Mouse (Mus musculus) kidney, embryonic 16.5 days (tissue): Measurements from ENCODE around the gene Bdh1. TPM values are rescaled to one million over a fixed set of nuclear protein-coding genes. Genes with fewer than 3 reads are reported as not detected.
A peak's percentile ranks its signal among the peaks of the same experiment; 100 is the strongest.

ENCODE experiments used
- ATAC-seq: fragments of 200-750 bp; cut with Nextera tagmentation; 2 replicates; pipeline ENCODE4 v1.8.0; 2017; ENCODE audit warnings: moderate TSS enrichment; ENCODE audit not compliant: low FRiP score, low TSS enrichment
- H3K27ac ChIP-seq: fragments of 300-500 bp; sonication (generic); 2 replicates; pipeline ENCODE4 v1.5.1; 2014; ENCODE audit warnings: low read length
- H3K27me3 ChIP-seq: fragments of 300-500 bp; sonication (generic); 2 replicates; pipeline ENCODE4 v1.6.1; 2014; ENCODE audit warnings: low read length, control low read depth, mixed read lengths; ENCODE audit not compliant: insufficient read depth
- H3K36me3 ChIP-seq: fragments of 300-500 bp; sonication (generic); 2 replicates; pipeline ENCODE4 v1.6.1; 2014; ENCODE audit warnings: low read length, control low read depth, mixed read lengths; ENCODE audit not compliant: insufficient read depth
- H3K4me1 ChIP-seq: fragments of 300-500 bp; sonication (generic); 2 replicates; pipeline ENCODE4 v1.6.1; 2014; ENCODE audit warnings: low read length, control low read depth, mixed read lengths; ENCODE audit not compliant: insufficient read depth
- H3K4me2 ChIP-seq: fragments of 300-500 bp; sonication (generic); replicated peaks from 2 replicates; pipeline ENCODE4 v1.6.1; 2014; ENCODE audit warnings: low read depth, low read length
- H3K4me3 ChIP-seq: fragments of 300-500 bp; sonication (generic); 2 replicates; pipeline ENCODE4 v1.5.1; 2014; ENCODE audit warnings: mild to moderate bottlenecking, low read length
- H3K9ac ChIP-seq: fragments of 300-500 bp; sonication (generic); replicated peaks from 2 replicates; pipeline ENCODE4 v1.6.1; 2014; ENCODE audit warnings: low read length
- H3K9me3 ChIP-seq: fragments of 300-500 bp; sonication (generic); 2 replicates; pipeline ENCODE4 v1.6.1; 2016; ENCODE audit warnings: low read length, control low read depth
- WGBS: fragments of 180-500 bp; shearing (Covaris S2); extraction: QIAGEN DNeasy Blood & Tissue Kit; methylation state at CpG from one replicate; pipeline ENCODE4 v1.1.7; 2014; 5-methylcytosine and 5-hydroxymethylcytosine counted together
- polyA plus RNA-seq: library from polyadenylated mRNA; unstranded; fragments of >200 nt; fragmentation: Nextera tagmentation; extraction: Ambion mirVana; gene quantifications from 2 replicates; pipeline ENCODE4 v1.2.1, GENCODE M21; 2015

Bdh1 gene
- polyA plus RNA-seq, 1 experiment from 2014 or later = 37.1 TPM

DNA sequence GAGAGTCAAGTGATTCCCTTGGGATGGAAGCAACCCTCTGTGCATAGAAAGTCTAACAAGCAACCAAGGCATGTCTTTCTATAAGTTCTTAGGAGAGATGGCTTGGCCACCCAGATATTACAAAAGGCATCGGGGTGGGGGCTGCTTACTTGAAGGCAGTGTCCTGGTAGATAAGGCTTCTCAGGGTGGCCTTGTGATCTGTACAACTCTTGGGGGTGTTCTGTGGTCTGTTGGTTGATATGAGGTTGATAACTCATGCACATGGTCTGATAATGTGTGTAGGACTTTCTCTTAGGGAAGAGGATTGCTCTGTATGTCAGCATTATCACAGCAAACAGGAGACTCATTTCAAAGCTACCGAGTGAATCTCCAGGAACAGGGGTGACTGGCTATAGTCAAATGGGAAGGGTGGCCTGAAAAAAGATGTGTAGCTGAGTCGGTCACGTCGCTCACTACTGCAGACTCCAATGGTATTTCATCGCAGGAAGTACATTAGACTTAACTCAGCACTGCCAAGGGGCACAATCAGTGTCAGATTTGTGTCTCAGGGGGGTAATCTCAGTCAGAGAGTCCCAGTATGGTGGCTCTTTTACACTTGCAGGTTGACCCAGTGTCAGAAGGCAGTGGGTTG, 4.5 kb downstream of the Bdh1 start:
- no peak for ATAC-seq
- H3K36me3 ChIP-seq = no peaks in the 10 kb centered on the region
- H3K9me3 ChIP-seq = no peaks in the 10 kb centered on the region
- peaks cover 26% of the 10 kb centered on the region for H3K27me3 ChIP-seq
- H3K9ac ChIP-seq = no peak overlapping the region
- no peak overlapping the region for H3K27ac ChIP-seq
- no peak overlapping the region for H3K4me3 ChIP-seq
- H3K4me1 ChIP-seq = peaks cover 13% of the 10 kb centered on the region
- H3K4me2 ChIP-seq = no peak overlapping the region
- WGBS = 83% methylated on average over 6 of the region's 6 CpGs

DNA sequence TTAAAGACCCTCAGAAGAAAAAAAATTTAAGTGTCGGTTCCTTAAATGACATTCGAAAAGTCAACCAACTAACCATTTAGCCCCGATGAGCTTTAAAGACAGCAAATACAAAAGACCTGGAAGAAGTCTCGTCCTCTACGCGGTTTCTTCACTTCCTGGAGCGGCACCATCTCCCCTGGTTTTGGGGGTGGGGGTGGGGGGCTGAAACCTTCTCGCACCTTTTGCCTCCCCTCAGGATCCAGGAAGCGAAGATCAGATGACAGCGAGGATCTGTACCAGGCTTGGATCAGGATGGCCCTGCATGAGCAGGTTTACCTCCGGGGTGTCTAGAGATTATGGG, 6.2 kb downstream of the Bdh1 start:
- no peak for ATAC-seq
- H3K36me3 ChIP-seq = no peaks in the 10 kb centered on the region
- H3K4me2 ChIP-seq = peak overlapping the region; percentile 94
- no peak overlapping the region for H3K27ac ChIP-seq
- peaks cover 13% of the 10 kb centered on the region for H3K4me1 ChIP-seq
- WGBS = 6% methylated on average over 11 of the region's 11 CpGs
- no peaks in the 10 kb centered on the region for H3K9me3 ChIP-seq
- H3K4me3 ChIP-seq = peak overlapping the region; percentile 65
- peak overlapping the region; percentile 59 for H3K9ac ChIP-seq
- H3K27me3 ChIP-seq = peaks cover 26% of the 10 kb centered on the region

DNA sequence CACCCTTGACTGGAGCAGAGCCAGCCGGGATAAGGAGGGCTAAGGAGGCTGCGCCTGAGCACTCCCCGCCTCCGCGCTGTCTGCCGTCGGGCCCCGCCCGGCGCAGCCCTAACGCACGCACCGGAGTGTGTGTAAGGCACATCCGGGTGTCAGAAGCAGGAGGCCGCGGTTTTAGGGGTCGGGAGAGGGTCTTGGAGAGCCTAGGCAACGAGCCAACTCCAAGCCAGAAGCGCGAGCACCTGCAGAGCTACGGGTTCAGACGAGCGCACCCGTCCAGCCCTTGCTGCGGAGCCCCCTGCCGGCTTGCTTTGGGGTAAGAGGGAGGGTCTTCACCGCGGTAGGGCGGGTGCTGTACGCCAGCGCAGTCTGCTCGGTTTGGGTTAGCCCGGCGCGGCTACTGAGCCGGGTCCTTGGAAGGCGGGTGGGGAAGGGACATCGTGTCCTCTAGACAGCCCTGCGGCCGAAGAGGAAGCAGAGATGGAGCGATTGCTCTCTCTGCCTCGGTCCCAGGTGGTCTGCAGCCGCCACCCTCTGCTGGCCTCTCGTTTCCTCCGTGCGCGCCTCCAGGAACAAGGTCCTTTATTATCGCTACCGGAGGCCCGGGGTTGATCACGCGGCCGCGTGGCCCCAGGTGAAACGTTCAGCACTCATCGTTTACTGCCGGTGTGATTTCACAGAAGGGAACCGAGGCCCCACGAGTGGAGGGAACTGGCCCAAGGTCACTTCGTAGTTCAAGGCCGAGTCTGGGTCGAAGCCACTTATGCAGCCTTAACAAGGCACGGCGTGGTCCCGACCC, 6.8 kb downstream of the Bdh1 start:
- H3K27me3 ChIP-seq = peaks cover 26% of the 10 kb centered on the region
- H3K4me1 ChIP-seq = peaks cover 13% of the 10 kb centered on the region
- no peaks in the 10 kb centered on the region for H3K9me3 ChIP-seq
- H3K4me2 ChIP-seq = peak overlapping the region; percentile 94
- ATAC-seq = peak; percentile 47
- WGBS = under 1% methylated on average over 65 of the region's 65 CpGs
- peak overlapping the region; percentile 26; the same call in 1 of the 2 replicates for H3K27ac ChIP-seq
- H3K4me3 ChIP-seq = peak overlapping the region; percentile 65
- no peaks in the 10 kb centered on the region for H3K36me3 ChIP-seq
- peak overlapping the region; percentile 59 for H3K9ac ChIP-seq

DNA sequence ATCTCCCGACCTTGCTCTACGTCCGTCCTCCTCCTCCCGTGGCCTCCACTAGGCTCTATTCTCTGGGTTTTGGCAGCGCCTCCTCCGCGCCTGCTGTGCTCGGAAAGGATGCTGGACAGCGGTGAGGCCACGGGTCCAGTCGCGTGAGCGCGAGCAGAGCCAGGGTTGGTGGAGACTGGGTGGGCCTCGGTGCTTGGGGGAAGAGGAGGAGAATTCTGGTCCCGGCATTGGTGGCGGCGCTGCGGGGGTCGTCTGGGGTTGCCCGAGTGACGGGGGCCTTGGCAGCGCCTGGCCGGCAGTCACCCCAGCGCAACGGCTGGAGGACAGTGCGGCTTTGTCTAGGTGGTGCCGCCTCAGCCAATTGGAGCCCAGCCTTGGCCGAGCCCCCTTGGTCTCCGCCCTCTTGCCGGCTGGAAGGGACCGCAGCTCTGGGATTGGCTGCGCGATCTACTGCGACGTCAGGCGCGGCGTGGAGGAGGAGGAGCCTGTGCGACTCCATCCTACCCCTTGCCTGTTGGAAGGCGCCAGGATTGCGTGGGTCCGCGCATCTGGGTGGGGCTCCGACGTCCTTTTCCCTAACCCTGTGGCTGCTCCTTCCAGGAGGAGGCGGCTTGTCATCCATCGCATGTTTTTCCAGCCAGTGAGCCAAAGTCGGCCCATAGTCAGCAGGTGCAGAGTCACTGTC, 7.5 kb downstream of the Bdh1 start:
- under 1% methylated on average over 49 of the region's 49 CpGs for WGBS
- Histone ChIP-seq H3K27me3 (peaks cover 26% of the 10 kb centered on the region), H3K4me1 (peaks cover 13% of the 10 kb centered on the region), H3K9ac (peak overlapping the region; percentile 59), H3K9me3 (no peaks in the 10 kb centered on the region), H3K36me3 (no peaks in the 10 kb centered on the region), H3K27ac (peak overlapping the region; percentile 26; the same call in 1 of the 2 replicates), H3K4me2 (peak overlapping the region; percentile 94), H3K4me3 (peak overlapping the region; percentile 65)
- ATAC-seq = peak; percentile 98

DNA sequence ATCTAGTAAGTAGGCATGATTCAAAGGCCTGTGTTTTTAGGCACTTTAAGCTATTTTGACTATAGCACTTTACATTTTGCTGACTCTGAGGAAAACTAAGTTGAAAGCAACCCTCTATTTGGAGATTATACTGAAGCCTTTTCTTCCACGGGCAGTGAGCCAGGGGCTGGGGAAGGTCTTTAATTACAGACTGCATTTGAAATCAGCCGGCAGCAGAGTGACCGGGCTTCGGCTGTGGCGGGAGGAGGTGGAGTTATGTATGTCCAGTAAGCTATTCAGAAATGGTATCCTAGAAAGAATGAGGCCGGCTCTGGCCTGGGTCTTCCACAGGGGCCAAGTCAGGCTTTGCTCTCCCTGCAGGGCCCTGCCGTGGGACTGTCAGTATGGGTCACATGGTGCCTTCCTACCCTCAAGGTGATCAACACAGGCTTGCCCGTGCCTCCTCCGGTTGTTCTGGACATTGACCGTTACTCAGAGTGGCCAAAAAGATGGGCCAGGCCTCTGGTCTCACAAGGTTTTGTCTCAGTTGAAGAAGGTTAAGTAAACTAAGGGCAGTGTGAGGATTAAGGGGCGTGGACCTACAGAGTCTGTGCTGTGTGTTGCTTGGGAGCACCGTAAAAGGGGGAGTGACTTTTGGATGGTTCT, 11.5 kb downstream of the Bdh1 start:
- Histone ChIP-seq H3K27me3 (peaks cover 7% of the 10 kb centered on the region; the same call in 1 of the 2 replicates), H3K4me3 (no peak overlapping the region), H3K36me3 (no peaks in the 10 kb centered on the region), H3K9me3 (no peaks in the 10 kb centered on the region), H3K27ac (no peak overlapping the region), H3K9ac (no peak overlapping the region), H3K4me1 (peaks cover 13% of the 10 kb centered on the region), H3K4me2 (no peak overlapping the region)
- WGBS = 69% methylated on average over 12 of the region's 12 CpGs
- no peak for ATAC-seq

DNA sequence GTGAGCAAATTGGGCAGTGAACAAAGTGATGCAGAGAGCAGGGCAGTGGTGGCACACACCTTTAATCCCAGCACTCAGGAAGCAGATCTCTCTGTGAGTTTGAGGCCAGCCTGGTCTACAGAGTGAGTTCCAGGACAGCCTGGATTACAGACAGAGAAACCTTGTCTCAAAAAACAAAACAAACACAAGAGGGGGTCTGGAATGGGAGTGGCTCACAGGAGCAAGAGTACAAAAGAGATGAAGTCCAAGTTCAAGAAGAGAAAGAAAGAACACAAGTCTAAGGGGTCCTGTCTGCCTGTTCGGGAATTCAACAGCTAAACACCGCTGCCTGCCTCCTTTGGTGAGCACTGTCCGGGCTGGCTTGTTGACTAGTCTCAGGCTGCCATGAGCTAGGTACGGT, 13.1 kb downstream of the Bdh1 start:
- no peak for ATAC-seq
- Histone ChIP-seq H3K4me2 (no peak overlapping the region), H3K27ac (no peak overlapping the region), H3K27me3 (peaks cover 5% of the 10 kb centered on the region; the same call in 1 of the 2 replicates), H3K4me1 (peaks cover 5% of the 10 kb centered on the region; the same call in 1 of the 2 replicates), H3K9me3 (peaks cover 2% of the 10 kb centered on the region; the same call in 1 of the 2 replicates), H3K9ac (no peak overlapping the region), H3K36me3 (peaks cover 3% of the 10 kb centered on the region; the same call in 1 of the 2 replicates), H3K4me3 (no peak overlapping the region)
- WGBS = 91% methylated on average over 4 of the region's 4 CpGs

DNA sequence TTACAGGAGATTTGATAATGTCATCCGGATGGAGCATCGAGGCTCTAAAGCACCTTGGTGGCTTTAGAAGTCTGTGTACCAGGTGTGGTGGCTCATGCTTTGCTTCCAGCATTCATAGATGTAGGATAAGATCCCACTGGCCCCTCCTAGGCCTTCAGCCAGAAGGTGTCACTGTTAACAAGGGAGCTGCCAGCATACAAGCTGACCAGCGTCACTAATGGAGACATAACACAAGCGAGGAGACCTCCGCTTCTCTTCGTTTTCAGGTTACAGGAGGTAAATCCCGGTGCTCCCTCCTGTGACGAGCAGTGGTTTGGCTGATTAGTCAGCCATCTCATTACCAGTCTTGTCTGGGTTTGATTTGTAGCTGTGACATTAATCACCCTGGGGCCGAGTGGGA, 14.0 kb downstream of the Bdh1 start:
- H3K4me3 ChIP-seq = no peak overlapping the region
- WGBS = 32% methylated on average over 9 of the region's 9 CpGs
- H3K4me2 ChIP-seq = no peak overlapping the region
- no peak overlapping the region for H3K9ac ChIP-seq
- no peak overlapping the region for H3K27ac ChIP-seq
- peaks cover 3% of the 10 kb centered on the region; the same call in 1 of the 2 replicates for H3K27me3 ChIP-seq
- ATAC-seq = no peak; the same call in 1 of the 2 replicates
- H3K4me1 ChIP-seq = peaks cover 4% of the 10 kb centered on the region; the same call in 1 of the 2 replicates
- peaks cover 3% of the 10 kb centered on the region; the same call in 1 of the 2 replicates for H3K36me3 ChIP-seq
- H3K9me3 ChIP-seq = peaks cover 4% of the 10 kb centered on the region; the same call in 1 of the 2 replicates

DNA sequence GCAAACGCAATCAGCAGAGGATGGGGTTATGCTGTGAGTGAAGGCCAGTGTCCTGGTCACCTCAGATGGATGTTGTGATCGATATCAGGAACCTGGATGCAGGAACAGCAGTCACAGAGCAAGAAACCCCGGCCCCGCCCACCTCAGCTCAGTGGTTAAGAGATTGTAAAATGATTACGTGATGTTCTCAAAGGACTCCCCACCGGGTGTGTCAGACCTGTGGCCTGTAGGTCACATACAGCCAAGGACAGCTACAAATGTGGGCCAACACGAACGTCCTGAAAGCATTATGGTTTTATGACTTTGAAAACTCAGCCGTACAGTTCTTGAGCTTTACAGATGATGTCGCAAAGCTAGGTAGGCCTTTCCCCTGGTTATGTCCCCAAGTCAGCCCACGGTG, 15.3 kb downstream of the Bdh1 start:
- 78% methylated on average over 11 of the region's 11 CpGs for WGBS

DNA sequence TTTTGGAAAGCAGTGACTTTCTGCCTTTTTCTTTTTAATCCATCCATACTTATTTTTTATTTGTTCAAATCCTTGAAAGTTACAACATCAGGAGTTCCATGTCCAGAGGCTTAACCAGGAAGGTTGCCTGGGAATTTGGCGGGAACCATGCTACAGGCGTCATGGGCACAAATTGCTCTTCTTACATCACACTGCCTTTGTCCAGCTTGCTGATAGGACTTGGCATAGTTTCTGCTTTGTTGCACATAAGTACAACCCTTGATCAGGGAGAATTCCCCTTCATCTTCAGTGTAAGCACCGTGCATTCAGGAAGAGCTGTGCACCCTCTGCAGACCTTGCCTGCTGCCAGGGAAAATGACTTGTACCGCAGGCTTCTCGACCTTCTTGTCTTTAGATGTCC, 17.4 kb downstream of the Bdh1 start:
- Histone ChIP-seq H3K4me1 (peaks cover 4% of the 10 kb centered on the region; the same call in 1 of the 2 replicates), H3K4me3 (no peak overlapping the region), H3K27ac (no peak overlapping the region), H3K4me2 (no peak overlapping the region), H3K9ac (no peak overlapping the region), H3K9me3 (peaks cover 4% of the 10 kb centered on the region; the same call in 1 of the 2 replicates), H3K36me3 (peaks cover 3% of the 10 kb centered on the region; the same call in 1 of the 2 replicates), H3K27me3 (no peaks in the 10 kb centered on the region)
- 93% methylated on average over 5 of the region's 5 CpGs for WGBS
- no peak for ATAC-seq

More for the DNA sequence above, 15.3 kb downstream of the Bdh1 start:
- H3K27ac ChIP-seq = no peak overlapping the region
- peaks cover 4% of the 10 kb centered on the region; the same call in 1 of the 2 replicates for H3K9me3 ChIP-seq
- H3K4me1 ChIP-seq = peaks cover 4% of the 10 kb centered on the region; the same call in 1 of the 2 replicates
- no peak overlapping the region for H3K9ac ChIP-seq
- H3K36me3 ChIP-seq = peaks cover 3% of the 10 kb centered on the region; the same call in 1 of the 2 replicates
- no peak overlapping the region for H3K4me2 ChIP-seq
- H3K4me3 ChIP-seq = no peak overlapping the region
- H3K27me3 ChIP-seq = no peaks in the 10 kb centered on the region
- ATAC-seq = no peak
